Mouse (Mus musculus) kidney, postnatal 25 days (tissue): ENCODE data around the gene Sdcbp2.

Experiments
- DNase-seq, 2 experiments: peaks; one replicate each; pipeline ENCODE4 v3.0.0; 2021; ENCODE audit warnings: mixed read lengths in 2 of 2

Gene Sdcbp2

DNA sequence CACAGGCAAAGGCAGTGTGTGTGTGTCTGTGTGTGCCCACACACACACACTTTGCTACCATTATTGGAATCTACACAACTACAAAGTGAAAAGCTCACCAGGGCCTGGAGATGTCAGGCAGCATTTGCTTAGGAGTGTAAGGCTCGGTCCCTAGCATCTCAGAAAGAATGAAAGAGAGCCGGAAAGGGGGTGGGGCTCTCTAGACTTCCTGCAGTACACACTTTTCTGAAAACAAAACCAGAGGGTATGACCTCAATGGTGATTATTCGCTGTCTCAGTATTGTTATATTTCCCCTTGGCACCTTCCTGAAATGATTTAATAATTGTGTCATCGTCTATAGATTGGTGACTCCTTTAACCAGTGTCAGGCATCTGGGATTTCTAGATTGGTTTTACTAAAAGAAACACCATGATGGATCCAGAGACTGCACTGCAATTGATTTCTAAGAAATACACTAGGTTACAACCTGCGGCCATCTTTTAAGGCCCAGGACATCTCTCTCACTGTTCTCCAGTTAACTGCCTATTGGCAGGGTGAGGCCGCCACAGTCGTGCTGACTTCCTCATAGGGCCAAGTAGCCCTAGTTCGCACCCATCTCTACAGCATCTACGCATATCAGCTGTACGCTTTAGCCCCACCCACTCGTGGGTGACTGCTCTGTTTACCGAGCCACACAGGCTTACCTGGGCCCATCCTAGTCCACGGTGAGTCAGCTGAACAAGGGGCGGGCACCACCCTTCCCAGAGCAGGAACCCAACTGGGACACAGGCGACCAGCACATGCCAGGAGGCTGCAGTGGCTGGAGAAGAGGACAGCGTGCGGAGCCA is at the start of gene Sdcbp2:
Gene Sdcbp2 (plus strand): TSS at position 750 of the 828 bp plus-strand sequence.
- no peak for DNase-seq

DNA sequence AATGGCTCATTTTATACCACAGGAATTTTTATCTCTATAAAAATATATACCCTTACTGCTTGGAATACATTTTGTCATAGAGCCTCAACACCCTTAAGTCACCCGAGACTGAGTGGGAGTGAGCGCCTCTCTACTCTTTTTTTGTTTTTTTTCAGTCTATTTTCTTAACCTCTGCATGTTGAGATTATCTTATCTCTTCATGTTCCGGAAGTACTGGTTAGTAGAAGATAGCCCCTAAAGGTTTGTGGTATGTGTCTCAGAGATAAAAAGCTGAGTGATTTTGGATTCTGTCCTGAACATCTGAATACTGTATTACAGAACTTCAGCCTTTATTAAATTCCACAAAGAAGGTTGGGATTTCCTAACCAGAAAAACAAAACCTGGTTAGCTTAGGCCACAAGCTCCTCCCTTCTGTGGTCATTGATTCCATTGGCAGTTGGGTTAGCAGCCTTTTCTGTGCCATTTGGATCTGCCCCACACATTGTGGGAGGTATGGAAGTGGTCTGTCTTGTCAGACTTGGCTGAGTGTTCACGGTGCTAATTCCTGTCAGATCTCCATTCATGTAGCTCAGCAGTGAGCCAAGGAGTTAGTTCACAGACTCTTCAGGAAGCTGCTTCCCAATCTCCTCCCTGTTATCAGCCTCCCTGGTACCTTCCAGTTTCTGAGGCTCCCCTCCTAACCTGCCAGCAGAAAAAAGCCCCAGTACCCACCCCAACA is 47.9 kb upstream of the Sdcbp2 start:
- no peak for DNase-seq

DNA sequence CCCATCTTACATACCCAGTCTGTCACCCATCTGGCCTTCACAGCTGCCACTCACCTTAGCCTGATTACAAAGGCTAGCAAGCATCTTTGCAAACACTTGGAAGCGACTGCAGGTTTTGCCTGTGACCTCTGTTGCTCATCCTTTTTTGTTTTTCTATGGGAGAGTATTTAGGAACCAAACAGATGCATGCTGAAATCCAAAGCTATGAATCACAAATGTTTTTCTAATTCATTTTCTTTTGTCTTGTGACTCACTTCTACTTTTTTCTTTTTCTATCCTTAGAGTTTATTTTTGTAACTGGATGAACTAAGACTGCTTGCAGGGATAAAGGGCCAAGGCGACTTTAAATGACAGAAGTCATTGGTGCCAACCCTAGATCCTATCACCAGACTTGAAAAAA is 46.9 kb upstream of the Sdcbp2 start:
- DNase-seq: no peak

DNA sequence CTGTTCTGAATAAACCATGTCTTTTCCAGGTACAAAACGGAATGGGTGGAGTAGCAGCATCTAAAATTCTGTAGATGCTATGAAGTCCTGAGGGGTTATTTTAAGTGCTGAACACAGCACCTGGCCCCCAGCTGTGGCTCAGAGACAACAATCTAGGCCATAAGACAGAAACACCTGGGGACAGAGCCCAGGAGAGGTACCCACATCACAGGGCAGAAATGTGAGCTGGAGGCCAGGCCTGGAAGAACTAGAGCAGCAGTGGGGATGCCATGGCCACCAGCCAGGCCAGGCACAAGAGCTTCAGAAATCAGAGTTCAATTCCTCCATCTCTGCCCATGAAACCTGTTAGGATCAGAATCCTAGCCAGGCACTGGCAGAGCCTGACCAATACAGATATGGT is 44.4 kb upstream of the Sdcbp2 start:
- DNase-seq: no peak

DNA sequence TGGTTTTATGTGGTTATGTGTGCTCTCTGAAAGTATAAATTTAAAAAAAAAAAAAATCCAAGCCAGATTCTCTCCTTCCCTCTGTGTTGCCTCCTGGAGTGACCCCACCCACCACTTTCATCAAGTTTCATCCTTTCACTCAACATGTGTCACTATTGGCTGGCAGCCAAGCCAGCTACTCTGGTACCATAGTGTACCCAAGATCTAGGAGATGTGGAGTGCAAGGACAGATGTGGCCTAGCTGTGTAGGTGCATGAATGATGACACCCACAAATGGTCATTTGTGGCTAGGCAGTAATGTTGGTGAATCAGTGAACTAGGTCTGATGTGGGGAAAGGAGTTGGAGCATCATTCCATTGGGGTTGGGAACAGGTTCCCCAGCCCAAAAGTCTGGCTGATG is 43.3 kb upstream of the Sdcbp2 start:
- DNase-seq: no peak

DNA sequence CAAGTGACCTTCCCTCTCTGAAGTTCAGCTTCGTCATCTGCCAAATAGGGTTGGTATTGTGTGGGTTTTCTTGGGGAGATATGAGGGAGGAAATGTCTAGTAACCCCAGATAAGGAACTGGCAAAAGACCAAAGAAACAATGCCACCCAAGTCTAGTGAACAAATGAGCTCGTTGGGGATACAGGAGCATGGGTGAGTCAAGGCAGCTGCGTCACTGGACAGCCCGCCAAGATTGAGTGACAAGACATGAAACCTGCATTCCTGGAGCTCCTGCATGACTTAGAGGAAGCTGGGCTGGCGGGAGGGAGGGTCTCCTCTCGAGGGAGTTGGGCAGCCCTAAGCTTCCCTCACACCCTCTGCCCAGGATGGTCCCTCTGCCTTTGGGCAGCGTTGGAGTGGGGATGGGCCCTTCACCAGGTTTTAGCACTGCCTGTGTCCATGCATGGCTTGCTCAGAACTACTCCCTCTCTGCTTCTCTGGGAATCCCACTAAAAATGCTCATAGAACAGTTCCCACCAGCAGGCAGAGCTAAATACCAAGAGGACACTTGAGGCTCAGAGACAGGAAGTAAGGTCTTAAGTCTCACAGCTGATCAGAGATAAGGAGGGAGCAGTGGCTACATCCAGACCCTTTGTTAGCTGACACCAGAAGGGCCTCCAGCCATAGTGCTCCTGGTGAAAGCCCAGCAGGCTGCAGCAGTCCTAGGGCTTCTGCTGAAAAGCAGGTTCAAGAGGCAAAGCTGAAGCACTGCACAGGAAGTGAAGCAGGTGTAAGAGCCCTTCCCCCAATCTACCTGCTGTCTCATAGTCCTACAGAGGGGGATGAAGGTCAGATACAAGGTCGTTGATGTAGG is 41.8 kb upstream of the Sdcbp2 start:
- DNase-seq: no peak

DNA sequence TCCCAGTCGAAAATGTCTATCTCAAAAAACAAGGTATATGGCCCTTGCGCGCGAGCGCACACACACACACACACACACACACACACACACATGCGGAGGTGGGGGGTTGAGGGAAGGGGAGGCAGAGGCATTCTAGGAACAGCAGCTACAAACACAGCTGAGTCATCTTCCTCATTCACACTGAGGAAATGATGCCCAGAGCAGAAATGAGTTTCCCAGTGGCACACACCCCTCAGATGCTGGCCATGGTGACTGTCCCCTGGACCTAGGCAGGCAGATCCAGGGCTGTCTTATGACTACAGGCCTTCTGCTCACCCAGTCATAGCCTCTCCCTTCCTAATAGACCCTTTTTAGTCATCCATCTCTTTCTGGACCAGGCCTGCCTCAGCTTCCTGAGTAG is 38.8 kb upstream of the Sdcbp2 start:
- DNase-seq: no peak

DNA sequence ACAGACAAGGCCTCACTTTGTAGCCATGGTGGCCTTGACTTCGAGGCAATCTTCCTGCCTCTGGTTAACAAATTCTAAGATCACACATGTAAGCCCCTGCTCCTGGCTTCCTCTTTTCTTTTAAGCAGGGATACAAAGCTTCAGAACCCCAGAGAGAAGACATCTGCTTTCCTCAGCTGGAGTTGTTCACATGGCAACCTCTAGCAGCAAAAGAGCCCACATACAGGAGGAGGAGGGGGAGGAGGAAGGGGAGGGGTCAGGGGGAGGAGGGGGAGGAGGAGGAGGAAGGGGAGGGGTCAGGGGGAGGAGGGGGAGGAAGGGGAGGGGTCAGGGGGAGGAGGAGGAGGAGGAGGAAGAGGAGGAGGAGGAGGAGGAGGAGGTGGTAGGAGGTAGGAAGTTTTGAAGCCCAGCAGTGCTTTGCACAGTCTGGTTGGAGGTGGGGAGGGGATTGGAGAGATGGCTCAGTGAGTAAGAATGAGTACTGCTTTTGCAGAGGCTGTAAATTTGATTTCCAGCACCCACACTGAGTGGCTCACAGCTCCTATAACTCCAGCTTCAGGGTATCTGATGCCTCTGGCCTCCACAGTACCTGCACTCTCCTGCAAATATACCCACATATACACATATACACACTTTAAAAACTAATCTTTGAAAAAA is 36.3 kb upstream of the Sdcbp2 start:
- no peak for DNase-seq

DNA sequence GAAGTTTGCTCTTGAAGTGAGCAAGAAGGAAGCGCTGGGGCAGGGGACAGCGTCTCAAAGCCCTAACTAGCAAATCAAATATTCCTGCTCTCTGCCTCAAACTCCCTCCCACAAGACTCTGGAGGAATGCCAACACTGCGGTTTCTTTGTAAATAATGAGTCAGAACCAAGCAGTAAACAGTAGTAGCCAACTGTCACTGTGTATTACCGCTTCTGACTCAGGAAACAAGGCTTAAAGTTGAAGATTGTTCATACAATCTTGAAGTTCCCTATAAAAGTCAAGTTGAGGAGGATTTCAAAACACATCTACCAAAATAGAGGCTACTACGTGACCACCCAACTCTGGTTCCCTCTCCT is 35.8 kb upstream of the Sdcbp2 start:
- DNase-seq: peak; percentile 59 to 77

DNA sequence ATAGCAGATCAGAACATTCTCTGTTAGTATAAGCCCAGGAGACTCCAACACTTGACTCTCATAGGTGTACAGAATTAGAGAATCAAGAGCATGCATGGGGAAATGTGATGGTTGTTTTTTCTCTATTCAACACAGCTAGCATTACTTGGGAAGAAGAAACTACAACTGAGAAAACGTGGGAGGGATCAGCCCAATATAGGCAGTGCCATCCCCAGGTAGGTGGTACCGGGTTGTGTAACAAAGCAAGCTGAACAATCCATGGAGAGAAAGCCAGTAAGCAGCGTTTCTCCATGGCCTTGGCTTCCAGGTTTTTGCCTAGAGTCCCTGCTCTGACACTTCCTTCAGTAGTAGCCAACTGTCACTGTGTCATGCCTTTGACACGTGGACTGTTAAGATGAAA is 33.8 kb upstream of the Sdcbp2 start:
- DNase-seq: no peak

DNA sequence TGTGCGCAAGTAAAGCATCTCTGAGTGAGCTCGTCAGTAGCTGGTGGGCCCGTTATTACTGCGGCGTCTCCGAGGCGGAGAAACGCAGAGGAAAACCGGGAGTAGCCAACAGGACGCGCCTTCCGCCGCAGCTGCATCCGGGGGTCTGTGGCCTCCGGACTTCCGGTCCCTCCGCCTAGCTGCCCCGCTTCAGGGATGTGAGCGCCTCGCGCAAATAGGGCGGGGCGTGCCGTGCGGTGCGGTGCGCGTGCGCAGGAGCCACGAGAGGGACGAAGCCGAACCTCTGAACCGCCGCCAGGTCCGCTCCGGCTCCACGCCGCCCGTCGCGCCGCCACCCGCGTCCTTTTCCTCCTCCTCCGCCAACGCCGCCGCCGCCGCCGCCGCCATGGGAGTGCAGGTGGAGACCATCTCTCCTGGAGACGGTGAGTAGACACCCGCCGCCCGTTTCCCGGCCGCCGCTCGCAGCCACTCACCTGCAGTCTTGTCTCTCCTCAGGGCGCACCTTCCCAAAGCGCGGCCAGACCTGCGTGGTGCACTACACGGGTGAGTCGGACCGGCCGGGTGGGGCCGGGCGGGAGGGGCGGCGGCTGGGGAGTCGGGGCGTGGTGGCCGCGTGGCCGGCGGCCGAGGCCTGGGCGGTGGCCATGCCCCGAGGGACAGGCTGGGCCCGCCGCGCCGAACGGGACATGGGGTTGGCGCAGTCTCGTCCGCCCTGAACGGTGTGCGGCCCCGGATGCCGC is 29.9 kb upstream of the Sdcbp2 start, which contains the start of gene Fkbp1a:
Gene Fkbp1a (plus strand): TSS at position 161 of the 740 bp plus-strand sequence.
- peak; percentile 98 to 99 for DNase-seq

DNA sequence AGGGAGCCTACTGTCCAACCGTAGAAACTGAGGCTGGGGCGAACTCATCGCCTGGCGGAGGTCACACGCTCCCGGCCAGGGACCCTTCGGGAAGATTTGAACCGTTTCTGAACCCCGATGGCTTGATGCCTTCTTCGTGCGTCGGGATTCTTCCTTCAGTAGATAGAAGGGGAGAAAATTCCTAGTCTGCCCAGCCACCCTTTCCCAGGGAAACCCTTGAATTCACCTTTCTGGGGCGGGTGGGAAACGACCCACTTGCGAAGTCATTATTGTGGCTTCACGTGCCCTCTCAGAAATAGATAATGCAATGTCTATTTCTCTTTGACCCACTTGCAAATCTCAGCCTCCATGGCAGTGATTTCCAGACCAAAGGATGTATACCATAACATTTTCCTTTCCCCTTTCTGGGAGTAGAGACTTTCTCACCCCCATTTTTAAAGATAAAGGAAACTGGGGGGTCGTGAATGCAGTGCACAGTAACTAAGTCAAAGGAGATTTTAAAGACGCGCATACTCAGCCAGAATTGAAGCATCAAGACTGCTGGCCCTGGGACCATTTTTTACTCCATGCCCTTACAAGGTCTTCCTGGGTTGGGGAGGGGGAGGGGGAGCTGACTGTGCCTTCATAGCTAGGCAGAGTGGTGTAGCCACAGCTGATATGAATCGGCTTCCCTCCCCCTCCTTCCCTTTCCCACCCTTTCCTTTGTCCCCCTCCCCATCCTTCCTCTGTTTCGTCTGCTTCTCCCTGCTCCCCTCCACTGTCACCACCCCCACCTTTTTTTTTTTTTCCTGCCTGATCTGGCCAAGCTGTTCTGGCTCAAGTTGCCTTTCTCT is 29.1 kb upstream of the Sdcbp2 start:
- peak; percentile 79 to 83 for DNase-seq

DNA sequence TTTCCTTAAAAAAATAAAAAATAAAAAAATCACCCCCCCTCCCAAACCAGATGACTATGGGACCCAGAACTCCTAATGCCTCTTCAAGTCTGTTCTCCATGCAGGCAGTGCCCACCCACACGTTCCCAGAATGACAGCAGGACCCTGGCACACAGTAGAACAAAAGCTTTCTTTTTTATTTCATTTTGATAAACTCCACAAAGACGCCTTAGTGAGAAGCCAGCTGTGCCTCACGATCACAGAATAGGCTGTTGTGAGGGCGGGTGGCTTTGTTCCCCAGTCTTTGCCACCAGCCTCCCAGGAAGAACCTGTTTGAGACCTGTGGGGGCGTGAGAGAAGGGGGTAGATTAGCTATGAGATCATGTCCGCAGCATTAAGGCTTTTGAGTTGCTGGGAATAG is 27.7 kb upstream of the Sdcbp2 start:
- DNase-seq: no peak

DNA sequence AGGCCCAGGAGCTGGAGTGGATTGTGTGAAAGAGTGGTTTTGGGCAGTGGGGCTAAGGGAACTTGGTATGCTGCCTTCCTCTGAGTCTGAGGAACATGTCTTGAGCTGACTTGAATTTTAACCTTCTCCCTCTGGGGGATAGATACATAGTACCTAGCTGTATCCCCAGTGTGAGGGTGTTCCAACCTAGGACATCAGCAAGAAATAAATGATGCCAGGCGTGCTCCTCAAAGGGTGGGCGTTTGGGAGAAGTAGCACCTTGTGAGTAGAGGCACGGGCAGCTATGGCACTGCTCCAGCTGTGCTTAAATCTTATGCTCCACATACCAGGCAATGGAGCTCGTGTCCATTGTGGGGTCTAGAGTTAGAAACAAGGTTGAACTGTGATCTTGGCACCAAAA is 25.9 kb upstream of the Sdcbp2 start:
- no peak for DNase-seq

DNA sequence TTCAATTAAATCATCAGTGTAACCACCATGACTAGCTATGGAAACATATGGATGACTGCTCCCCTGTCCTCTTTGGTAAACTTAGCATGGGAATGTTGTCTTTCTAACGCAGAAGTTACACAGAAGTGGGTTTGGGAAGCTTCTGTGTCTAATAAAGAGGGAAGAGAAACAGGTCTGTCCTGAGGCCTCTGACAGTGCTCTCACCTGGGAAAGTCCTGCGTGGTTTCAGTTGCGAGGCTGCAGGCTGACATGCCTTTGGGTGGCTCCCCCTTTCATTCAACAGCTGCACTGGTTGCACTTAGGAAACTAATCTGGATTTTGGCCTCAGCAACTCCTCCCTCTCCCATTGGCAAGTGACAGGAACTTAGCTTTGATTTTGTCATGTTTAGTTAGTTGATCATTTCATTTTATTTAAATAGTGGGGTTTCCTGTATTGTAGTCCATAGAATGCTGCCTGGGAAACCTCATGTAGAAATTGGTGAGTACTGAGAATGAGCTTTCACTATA is 22.8 kb upstream of the Sdcbp2 start:
- no peak for DNase-seq

DNA sequence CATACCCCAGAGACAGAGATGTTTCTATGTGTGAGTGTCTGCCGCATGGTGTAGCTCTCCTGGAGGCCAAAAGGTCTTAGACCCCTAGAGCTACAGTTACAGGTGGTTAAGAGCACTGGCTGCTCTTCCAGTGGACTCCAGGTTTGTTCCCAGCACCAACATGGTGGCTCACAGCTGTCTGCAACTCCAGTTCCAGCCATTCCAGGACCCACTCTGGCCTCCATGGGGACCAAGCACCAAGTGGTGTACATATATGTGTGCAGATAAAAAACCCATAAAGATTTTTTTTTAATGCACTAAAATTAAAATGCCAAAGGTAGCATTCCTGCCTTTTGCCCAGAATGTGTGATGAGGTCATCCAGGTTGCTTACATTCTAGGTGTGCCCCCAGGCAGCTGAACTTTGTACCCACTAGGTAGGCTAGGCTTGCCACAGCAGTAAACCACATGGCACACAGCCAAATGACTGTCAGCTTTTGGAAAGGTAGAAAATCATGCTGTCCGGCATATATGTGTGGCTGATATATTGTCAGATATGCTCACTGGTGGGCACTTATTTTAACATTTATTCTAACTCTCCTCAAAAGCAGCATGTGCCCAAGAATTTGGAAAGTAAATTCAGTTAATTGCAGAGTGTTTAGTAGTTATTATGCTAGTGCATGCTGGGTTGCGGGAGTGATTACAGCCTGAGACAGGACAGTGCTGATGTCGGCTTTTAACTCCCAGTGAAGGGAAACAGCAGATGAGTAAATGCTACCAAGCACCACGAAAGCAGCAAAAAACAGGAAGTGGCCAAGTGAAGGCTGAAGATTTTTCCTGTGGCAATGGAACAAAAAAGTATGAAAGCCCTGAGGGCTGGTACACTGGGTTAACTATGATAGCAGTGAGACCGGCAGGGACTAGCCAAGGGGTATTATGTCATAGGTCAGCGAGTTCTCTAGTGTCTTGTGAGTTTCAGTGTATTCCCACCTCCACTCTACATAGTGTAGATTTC is 9.2 kb upstream of the Sdcbp2 start:
- DNase-seq: peak; percentile 78 to 80

DNA sequence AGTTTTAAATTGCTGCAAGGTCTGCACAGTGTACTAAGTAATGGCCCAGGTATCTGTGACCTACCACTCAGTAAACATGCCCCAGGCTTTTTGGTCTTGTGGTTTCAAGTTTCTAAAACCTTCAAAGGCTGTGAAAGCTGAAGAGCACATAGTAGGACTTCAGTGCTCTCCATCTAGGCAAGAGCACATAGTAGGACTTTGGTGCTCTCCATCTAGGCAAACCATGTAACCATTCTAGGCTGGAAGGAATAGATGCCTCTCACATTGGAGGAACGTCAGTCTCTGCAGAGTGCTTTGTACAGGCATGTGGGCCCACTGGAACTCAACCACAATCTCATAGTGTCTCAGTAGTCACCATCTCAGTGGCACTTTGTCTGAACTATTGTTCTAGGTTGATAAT is 8.4 kb upstream of the Sdcbp2 start:
- DNase-seq: no peak

DNA sequence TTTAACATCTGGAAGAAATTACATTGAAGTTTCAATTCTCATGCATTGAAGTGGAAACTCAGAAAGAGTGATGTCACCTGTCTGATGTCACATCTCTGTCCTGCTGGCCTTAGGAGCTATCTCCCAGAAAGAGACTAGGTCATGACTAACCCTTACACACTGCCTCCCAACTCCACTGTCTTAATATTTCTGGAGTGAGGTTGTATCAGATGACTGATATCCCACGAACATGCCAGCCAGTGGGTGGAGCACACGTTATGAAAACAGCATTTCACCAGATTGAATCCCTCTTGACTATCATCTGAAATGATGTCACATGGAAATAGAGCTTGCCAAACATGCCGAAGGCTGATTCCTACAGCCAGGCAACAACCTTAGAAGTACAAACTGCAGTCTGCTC is 7.4 kb upstream of the Sdcbp2 start:
- no peak for DNase-seq

DNA sequence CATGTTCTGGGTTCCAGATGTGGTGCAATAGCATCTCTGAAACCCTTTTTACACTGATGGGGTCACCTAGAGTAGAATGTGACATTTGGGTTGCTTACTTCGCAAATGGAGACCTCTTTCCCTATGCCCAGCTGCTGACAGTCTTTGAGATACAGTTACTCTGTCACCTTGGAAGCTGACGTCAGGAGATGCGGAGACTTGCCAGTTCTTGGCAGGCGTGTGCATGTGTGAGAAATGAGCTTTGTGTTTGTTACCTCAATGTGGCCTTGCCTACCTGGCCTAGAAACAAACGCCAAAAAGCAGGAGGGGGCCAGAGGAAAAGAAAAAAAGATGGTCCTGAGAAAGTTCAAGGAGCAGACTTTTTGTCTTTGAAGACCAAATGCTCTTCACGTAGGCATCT is 5.6 kb upstream of the Sdcbp2 start:
- no peak for DNase-seq

DNA sequence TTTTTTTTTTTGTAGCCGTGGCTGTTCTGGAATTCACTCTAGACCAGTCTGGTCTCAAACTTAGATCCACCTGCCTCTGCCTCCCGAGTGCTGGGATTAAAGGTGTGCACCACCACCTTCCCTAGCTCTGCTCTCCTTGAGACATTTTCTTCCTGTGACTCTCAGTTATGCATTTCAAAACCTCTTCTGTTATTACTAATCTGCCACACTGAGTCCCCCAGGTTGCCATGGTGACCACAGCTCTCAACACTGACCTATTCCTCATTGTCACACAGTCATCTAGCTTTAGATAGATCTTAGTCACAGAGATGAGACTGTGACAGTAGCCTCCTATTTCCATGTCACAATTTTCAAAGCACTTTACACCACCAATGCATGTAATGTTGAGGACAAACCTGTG is 3.0 kb upstream of the Sdcbp2 start:
- no peak for DNase-seq
